Mouse (Mus musculus) gastrocnemius, postnatal 14 days (tissue): ENCODE measurements at regions not wholly inside any gene's neighbourhood (a gene's known extent, or its start where the extent isn't known, plus 50 kb on each side); places are given as distances from the start of the nearest gene placed in this dataset.

Experiments
- DNase-seq: peaks from one replicate; pipeline ENCODE4 v3.0.0; 2021; ENCODE audit warnings: mixed read lengths
- intact Hi-C: fragments of 180-260 bp; cut with DNase I; formaldehyde crosslinking; loops from one replicate; pipeline ENCODE4 v1.15.1; 2025; ENCODE audit warnings: low total_unique reads

GRCm38 (mm10) chrX:77009336-77009735, 406.6 kb upstream of the Cldn34d start:
- no peak for DNase-seq
- intact Hi-C loops: no loop called here

- intact Hi-C loops: no loop called here
- no peak for DNase-seq
These were observed 411.2 kb upstream of the Cldn34d start for GRCm38 (mm10) chrX:77013890-77014289.

GRCm38 (mm10) chrX:77050401-77051381, 448.0 kb upstream of the Cldn34d start:
- DNase-seq: peak; percentile 38
- intact Hi-C loops: no loop called here

- no peak for DNase-seq
- intact Hi-C loops: no loop called here
These were observed 449.3 kb upstream of the Cldn34d start for GRCm38 (mm10) chrX:77052036-77052435.

- no peak for DNase-seq
- intact Hi-C loops: no loop called here
These were observed 431.0 kb upstream of the Tbl1x start for GRCm38 (mm10) chrX:77079776-77080175.

GRCm38 (mm10) chrX:77082716-77083115, 428.1 kb upstream of the Tbl1x start:
- DNase-seq: no peak
- intact Hi-C loops: no loop called here

- intact Hi-C loops: no loop called here
- no peak for DNase-seq
These were observed 389.1 kb upstream of the Tbl1x start for GRCm38 (mm10) chrX:77121761-77122160.
